Mouse (Mus musculus) cerebellum, adult 11-12 months (tissue): Measurements from ENCODE around the gene Ggta1.

Source experiments
- DNase-seq: peaks from one replicate; pipeline ENCODE4 v3.0.0; 2022

The Ggta1 gene

GRCm38 (mm10) chr2:35397590-35398173, 65.3 kb downstream of the Ggta1 start:
- peak; percentile 11 for DNase-seq

GRCm38 (mm10) chr2:35397096-35397495, 65.9 kb downstream of the Ggta1 start, which contains the start of gene 4930402F06Rik:
4930402F06Rik (minus strand) TSS chr2:35397175.
- DNase-seq = no peak

GRCm38 (mm10) chr2:35385441-35385871, 77.6 kb downstream of the Ggta1 start:
- DNase-seq = no peak

- no peak for DNase-seq
Observed at GRCm38 (mm10) chr2:35379306-35379705, 83.7 kb downstream of the Ggta1 start.

GRCm38 (mm10) chr2:35377600-35377999, 85.4 kb downstream of the Ggta1 start:
- no peak for DNase-seq

- no peak for DNase-seq
Observed at GRCm38 (mm10) chr2:35373003-35373402, 90.0 kb downstream of the Ggta1 start.

- no peak for DNase-seq
Observed at GRCm38 (mm10) chr2:35370686-35371085, 92.3 kb downstream of the Ggta1 start.

- DNase-seq = no peak
Observed at GRCm38 (mm10) chr2:35367629-35368028, 95.4 kb downstream of the Ggta1 start, which contains the start of gene 4930568D16Rik. 4930568D16Rik (minus strand) TSS chr2:35367729.
